Comparison of ENCODE assay signal across 8 mouse cellular contexts in genomic region chr7:5060239-5060731, GRCm38 (mm10). TPM values are rescaled to one million over a fixed set of nuclear protein-coding genes. Genes with fewer than 3 reads are reported as not detected.
DNase-seq lines count a peak whose midpoint lies in the region; ATAC-seq and TF ChIP-seq lines count a peak whose summit lies in the region.

No protein-coding gene starts in this region.

- peak overlapping the region; percentile 78 for H3K9ac ChIP-seq in forebrain, postnatal 0 days

- no peaks in the 10 kb centered on the region for H3K36me3 ChIP-seq in forebrain, postnatal 0 days (ENCODE audit: insufficient read depth)

- no peaks in the 10 kb centered on the region for H3K9me3 ChIP-seq in forebrain, postnatal 0 days (ENCODE audit: low read length)

- intact Hi-C loops in heart, postnatal 36 days (cut with DNase I): loop anchor here (2.0 to 10.0 kb wide), 3 partner anchors 43 to 565 kb away; partner anchors contain the start of gene Rasl2-9

- in situ Hi-C loops in Patski (cut with MboI; ENCODE audit: low pct_unique_long_range_greater_than_20kb): loop anchor here (5.0 to 25.0 kb wide), 3 partner anchors 43 to 1102 kb away; partner anchors contain the start of genes Gm44973, Ube2s, Zfp444 and Zfp787

- peak; percentile 28 for ATAC-seq in Patski
- ATAC-seq in forebrain, postnatal 0 days: no peak

- POLR2A ChIA-PET in Patski (lab: Charles Lee): interaction anchor here (0.6 to 2.0 kb wide), 5 partner anchors 8 to 241 kb away, joined by 3 to 12 read pairs (median 3); partner anchors contain the start of gene Gm44973

- H3K4me1 ChIP-seq in forebrain, postnatal 0 days (ENCODE audit: insufficient read depth): peaks cover 35% of the 10 kb centered on the region

- peak overlapping the region; percentile 71 for H3K4me2 ChIP-seq in forebrain, postnatal 0 days (ENCODE audit: low read depth)

- no peaks in the 10 kb centered on the region for H3K27me3 ChIP-seq in Patski
- H3K27me3 ChIP-seq in forebrain, postnatal 0 days (ENCODE audit: insufficient read depth, low read length): no peaks in the 10 kb centered on the region

- peak; percentile 27 for DNase-seq in Patski (ENCODE audit: low read depth, low spot score)
- DNase-seq in cerebellum, adult 8-10 months: peak; percentile 88
- peak; percentile 83 for DNase-seq in forebrain, postnatal 0 days
- DNase-seq in heart, postnatal 36 days: peak; percentile 70 to 72
- DNase-seq in layer of hippocampus, postnatal 14 days (ENCODE audit: low spot score in 2 of 2): peak; percentile 69 to 81
- DNase-seq in lung, postnatal 36 days: peak; percentile 93
- peak; percentile 87 for DNase-seq in retina, postnatal 1 day
- peak; percentile 66 to 74 for DNase-seq in thymus, postnatal 36 days

- TF ChIP-seq CTCF in Patski (IDR thresholded peaks at IDR 0.05): no peak
- peak; percentile 76 for TF ChIP-seq CTCF in forebrain, postnatal 0 days (IDR thresholded peaks at IDR 0.05; ENCODE audit: low read depth)

- H3K4me3 ChIP-seq in forebrain, postnatal 0 days (ENCODE audit: low read depth, low read length): peak overlapping the region; percentile 78

- peak overlapping the region; percentile 98 for H3K27ac ChIP-seq in forebrain, postnatal 0 days (ENCODE audit: low read depth, low read length)

- WGBS in forebrain, postnatal 0 days: 2% methylated on average over 27 of the region's 27 CpGs

- CTCF ChIA-PET in Patski (lab: Charles Lee): interaction anchor here (0.7 to 3.1 kb wide), 11 partner anchors 10 to 122 kb away, joined by 3 to 19 read pairs (median 4); partner anchors contain the start of gene Zfp580

RNA-seq across cellular contexts. Expression of gene U2af2, which starts 1.7 kb away (rescaled TPM):
- polyA plus RNA-seq in Patski (2021): 216 TPM
- total RNA-seq in forebrain, postnatal 0 days (2014; rRNA removed): 179 and 184 TPM in 2 replicates
- 92.7 and 101 TPM in 2 replicates for polyA plus RNA-seq in forebrain, postnatal 0 days (2015; fragmentation: Nextera tagmentation; extraction: Ambion mirVana)
- 10 to 100 TPM; 62.4 to 70.8 TPM for total RNA-seq in heart, postnatal 36 days (2021)
- 100 to 1,000 TPM; 163 to 176 TPM for total RNA-seq in layer of hippocampus, postnatal 14 days (2021)

RNA-seq across cellular contexts. Expression of gene Zfp580, which starts 8.9 kb away (rescaled TPM):
- 22.4 TPM for polyA plus RNA-seq in Patski (2021)
- total RNA-seq in forebrain, postnatal 0 days (2014; rRNA removed): 26.2 and 42.1 TPM in 2 replicates
- polyA plus RNA-seq in forebrain, postnatal 0 days (2015; fragmentation: Nextera tagmentation; extraction: Ambion mirVana): 132 and 135 TPM in 2 replicates
- 1 to 10 TPM; 5.6 to 5.7 TPM for total RNA-seq in heart, postnatal 36 days (2021)
- total RNA-seq in layer of hippocampus, postnatal 14 days (2021): 10 to 100 TPM; 57.8 to 63.2 TPM

RNA-seq across cellular contexts. Expression of gene Epn1, which starts 19.8 kb away (rescaled TPM):
- 138 TPM for polyA plus RNA-seq in Patski (2021)
- 341 and 347 TPM in 2 replicates for total RNA-seq in forebrain, postnatal 0 days (2014; rRNA removed)
- polyA plus RNA-seq in forebrain, postnatal 0 days (2015; fragmentation: Nextera tagmentation; extraction: Ambion mirVana): 126 and 127 TPM in 2 replicates
- total RNA-seq in heart, postnatal 36 days (2021): 100 to 1,000 TPM; 176 to 184 TPM
- 100 to 1,000 TPM; 479 to 480 TPM for total RNA-seq in layer of hippocampus, postnatal 14 days (2021)

RNA-seq across cellular contexts. Expression of gene Zfp784, which starts 22.0 kb away (rescaled TPM):
- 6.3 TPM for polyA plus RNA-seq in Patski (2021)
- total RNA-seq in forebrain, postnatal 0 days (2014; rRNA removed): 5.2 and 5.6 TPM in 2 replicates
- polyA plus RNA-seq in forebrain, postnatal 0 days (2015; fragmentation: Nextera tagmentation; extraction: Ambion mirVana): 4.1 and 5.0 TPM in 2 replicates
- 1 to 10 TPM; 5.2 to 6.1 TPM for total RNA-seq in heart, postnatal 36 days (2021)
- 1 to 10 TPM; 5.3 to 7.0 TPM for total RNA-seq in layer of hippocampus, postnatal 14 days (2021)

RNA-seq across cellular contexts. Expression of gene 4632433K11Rik, which starts 26.4 kb away (rescaled TPM):
- not detected for polyA plus RNA-seq in Patski (2021)
- 0.24 TPM in 1 of 2 replicates, not detected in the other for total RNA-seq in forebrain, postnatal 0 days (2014; rRNA removed)
- polyA plus RNA-seq in forebrain, postnatal 0 days (2015; fragmentation: Nextera tagmentation; extraction: Ambion mirVana): not detected in 2 replicates
- not detected for total RNA-seq in heart, postnatal 36 days (2021)
- not detected for total RNA-seq in layer of hippocampus, postnatal 14 days (2021)

Comparison
In these comparisons a context has a peak if more than half of its experiments do, and no peak if none do; other contexts are left out.
1. DNase-seq: peak in every context shown above with its lines; median percentile 93 in lung, postnatal 36 days; 88 in cerebellum, adult 8-10 months; 87 in retina, postnatal 1 day; 83 in forebrain, postnatal 0 days; 75 in layer of hippocampus, postnatal 14 days; 71 in heart, postnatal 36 days; 70 in thymus, postnatal 36 days; 27 in Patski.